Mouse (Mus musculus) lung, postnatal 0 days (tissue): ENCODE measurements around the gene Tceanc2.

ENCODE experiments used
- CTCF ChIP-seq: IDR thresholded peaks from 2 replicates; pipeline ENCODE4 v1.5.1; 2016; ENCODE audit warnings: antibody characterized with exemption, mild to moderate bottlenecking
- EP300 ChIP-seq: IDR thresholded peaks from 2 replicates; pipeline ENCODE4 v1.6.1; 2016; ENCODE audit warnings: antibody characterized with exemption, mild to moderate bottlenecking, control low read depth

GRCm38 (mm10) chr4:107135663-107136062 is 43.3 kb downstream of the Tceanc2 start:
- TF ChIP-seq CTCF (no peak), EP300 (no peak)
